ENCODE assay signal across 9 mouse cellular contexts in the genomic region with DNA sequence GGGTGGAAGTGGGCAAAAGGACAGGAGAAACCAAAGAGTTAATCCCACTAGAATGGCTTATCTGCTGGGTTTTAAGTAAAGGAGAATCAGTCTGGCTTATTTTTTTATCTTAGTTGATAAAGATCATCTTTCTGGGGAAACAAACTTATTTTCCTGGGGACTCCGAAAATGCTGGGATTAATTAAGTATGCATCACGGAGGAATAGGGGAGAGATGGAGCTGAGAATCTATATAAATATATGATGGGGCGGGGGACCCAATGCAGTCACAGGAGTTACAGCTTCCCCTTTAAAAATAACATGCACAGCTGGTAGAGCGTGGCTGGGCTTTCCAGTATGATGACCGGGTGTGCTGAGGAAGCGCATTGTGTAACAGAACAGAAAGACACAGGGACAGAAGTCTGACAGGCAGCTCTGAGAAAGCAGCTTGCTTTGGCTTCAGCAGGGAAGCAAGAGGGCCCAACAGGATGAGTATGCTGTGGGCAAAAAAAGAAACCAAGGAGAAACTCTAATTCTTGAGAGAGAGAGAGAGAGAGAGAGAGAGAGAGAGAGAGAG. TPM values are rescaled to one million over a fixed set of nuclear protein-coding genes. Genes with fewer than 3 reads are reported as not detected.
DNase-seq lines count a peak whose midpoint lies in the region; ATAC-seq and TF ChIP-seq lines count a peak whose summit lies in the region.
"Had no signal": no experiment of that assay in that cellular context is flagged by ENCODE, and none has a peak within 500 bp of the region (broad histone marks: within the 10 kb centered on the region; RNA-seq: fewer than 3 reads in every experiment).

No protein-coding gene starts in this region.

- H3K9ac ChIP-seq in midbrain, postnatal 0 days (replicated peaks; ENCODE audit: low read length, poor library complexity, severe bottlenecking) = no peak overlapping the region

- peaks cover 97% of the 10 kb centered on the region for H3K27me3 ChIP-seq in limb, embryonic 10.5 days (ENCODE audit: low read depth, poor library complexity, severe bottlenecking)
- peaks cover 74% of the 10 kb centered on the region for H3K27me3 ChIP-seq in midbrain, postnatal 0 days (ENCODE audit: insufficient read depth, low read length)

- intact Hi-C loops in heart, postnatal 25 days (cut with DNase I) = no loop called here

- no peak overlapping the region for H3K4me2 ChIP-seq in midbrain, postnatal 0 days (ENCODE audit: low read depth, low read length, poor library complexity, severe bottlenecking)

- H3K4me3 ChIP-seq in limb, embryonic 10.5 days = 0 out of 2 replicates have a peak overlapping the region, but pooled peaks have one; percentile 50
- H3K4me3 ChIP-seq in macrophage (ENCODE audit: inconsistent target) = peak overlapping the region; percentile 83; the same call in 1 of the 2 replicates
- no peak overlapping the region for H3K4me3 ChIP-seq in midbrain, postnatal 0 days (ENCODE audit: low read depth, low read length)

- no peak overlapping the region for H3K27ac ChIP-seq in limb, embryonic 10.5 days
- peak overlapping the region; percentile 92 for H3K27ac ChIP-seq in macrophage
- H3K27ac ChIP-seq in midbrain, postnatal 0 days (ENCODE audit: low read depth, low read length) = no peak overlapping the region

- peaks cover 43% of the 10 kb centered on the region for H3K79me2 ChIP-seq in macrophage (ENCODE audit: inconsistent target)

- 4% methylated on average over 6 of the region's 6 CpGs for WGBS in limb, embryonic 10.5 days
- 18% methylated on average over 6 of the region's 6 CpGs for WGBS in macrophage (ENCODE audit: missing documents)
- 6% methylated on average over 6 of the region's 6 CpGs for WGBS in midbrain, postnatal 0 days

- H3K4me1 ChIP-seq in limb, embryonic 10.5 days = peaks cover 38% of the 10 kb centered on the region
- H3K4me1 ChIP-seq in midbrain, postnatal 0 days (ENCODE audit: insufficient read depth, low read length) = 0 out of 2 replicates have a peak, but pooled peaks cover 4% of the 10 kb centered on the region

- ATAC-seq in midbrain, postnatal 0 days (ENCODE audit: low FRiP score) = no peak
- ATAC-seq: CD4-positive, CD25-positive, alpha-beta regulatory T cell, adult 4 months had no signal

- DNase-seq in heart, adult 18-20 months = peak; percentile 35 to 53
- no peak for DNase-seq in heart, postnatal 25 days (ENCODE audit: low spot score)
- peak; percentile 26 for DNase-seq in brain, embryonic 14.5 days (ENCODE audit: low read depth)
- no peak for DNase-seq in limb, embryonic 10.5 days (ENCODE audit: low spot score)
- DNase-seq in cerebellum, adult 11-12 months = no peak
- no peak for DNase-seq in midbrain, postnatal 0 days (ENCODE audit: low spot score)
- no peak for DNase-seq in spleen, postnatal 4 days (ENCODE audit: low spot score in 2 of 2)

- H3K36me3 ChIP-seq in limb, embryonic 10.5 days = no peaks in the 10 kb centered on the region
- H3K36me3 ChIP-seq in macrophage (ENCODE audit: inconsistent target) = peaks cover 29% of the 10 kb centered on the region
- no peaks in the 10 kb centered on the region for H3K36me3 ChIP-seq in midbrain, postnatal 0 days (ENCODE audit: insufficient read depth, low read length)

- no peaks in the 10 kb centered on the region for H3K9me3 ChIP-seq in limb, embryonic 10.5 days (replicated peaks)
- no peaks in the 10 kb centered on the region for H3K9me3 ChIP-seq in midbrain, postnatal 0 days (ENCODE audit: low read length)

- TF ChIP-seq POLR2A in brain, embryonic 14.5 days (IDR thresholded peaks at IDR 0.05; ENCODE audit: borderline replicate concordance, extremely low read depth, insufficient read depth, insufficient read length, poor library complexity, severe bottlenecking) = no peak

- no peak for TF ChIP-seq CTCF in brain, embryonic 14.5 days (IDR thresholded peaks at IDR 0.05; ENCODE audit: borderline replicate concordance, extremely low read depth, insufficient read depth, insufficient read length)
- TF ChIP-seq CTCF in midbrain, postnatal 0 days (IDR thresholded peaks at IDR 0.05) = no peak

RNA-seq across cellular contexts. Expression of gene Hlx, which starts 3.8 kb away (rescaled TPM):
- 1 to 10 TPM; 6.8 to 6.9 TPM for total RNA-seq in heart, adult 18-20 months (2021)
- 10 to 100 TPM; 12.2 to 15.0 TPM for total RNA-seq in heart, postnatal 25 days (2021)
- 0.92 and 2.0 TPM in 2 replicates for polyA plus RNA-seq in brain, embryonic 14.5 days (2012; rRNA removed)
- polyA plus RNA-seq in limb, embryonic 10.5 days (2016; fragmentation: Nextera tagmentation; extraction: Ambion mirVana) = 7.2 and 9.5 TPM in 2 replicates
- total RNA-seq in macrophage (2018; cell fraction: chromatin; rRNA removed) = 10 to 100 TPM in 21 of 26 experiments, 1 to 10 TPM in 5; 6.4 to 26.8 (median 12.9) TPM
- total RNA-seq in macrophage (2018; cell fraction: cytosol; rRNA removed) = 10 to 100 TPM; 21.1 to 79.3 (median 38.5) TPM
- total RNA-seq in macrophage (2018; cell fraction: nucleus; rRNA removed) = 10 to 100 TPM; 14.3 to 54.2 (median 25.8) TPM
- polyA plus RNA-seq in macrophage (2018) = 23.2 to 50.5 TPM (median 24.9 TPM) in 3 replicates
- total RNA-seq in midbrain, postnatal 0 days (2014; rRNA removed) = 0.71 and 1.5 TPM in 2 replicates
- 1.5 and 1.9 TPM in 2 replicates for polyA plus RNA-seq in midbrain, postnatal 0 days (2015; fragmentation: Nextera tagmentation; extraction: Ambion mirVana)
- polyA plus RNA-seq: CD4-positive, CD25-positive, alpha-beta regulatory T cell, adult 4 months had no signal

Comparison
In these comparisons a context has a peak if more than half of its experiments do, and no peak if none do; other contexts are left out.
1. DNase-seq: peak in heart, adult 18-20 months (2 of 2) and brain, embryonic 14.5 days (single experiment); none in heart, postnatal 25 days (single experiment), limb, embryonic 10.5 days (single experiment), cerebellum, adult 11-12 months (single experiment), midbrain, postnatal 0 days (single experiment) and spleen, postnatal 4 days (0 of 2).